Mouse (Mus musculus): ENCODE data around the gene Nxt2. TPM values are rescaled to one million over a fixed set of nuclear protein-coding genes. Genes with fewer than 3 reads are reported as not detected.

Gene Nxt2
- polyA plus RNA-seq, 1 experiment from 2014 or later = 13.9 TPM

GRCm38 (mm10) chrX:142250008-142250736, 23.6 kb downstream of the Nxt2 start:
- Histone ChIP-seq H3K9me3 (replicated peaks; ENCODE audit: control insufficient read depth, low read length) (no peaks in the 10 kb centered on the region), H3K27me3 (ENCODE audit: control insufficient read depth, insufficient read depth, low read length) (no peaks in the 10 kb centered on the region), H3K36me3 (replicated peaks; ENCODE audit: control insufficient read depth, insufficient read depth, low read depth, low read length) (no peaks in the 10 kb centered on the region), H3K4me1 (ENCODE audit: control insufficient read depth, insufficient read depth, low read length) (no peaks in the 10 kb centered on the region), H3K27ac (replicated peaks; ENCODE audit: low read depth, low read length) (no peak overlapping the region), H3K4me3 (ENCODE audit: low read depth, low read length) (no peak overlapping the region), H3K9ac (replicated peaks; ENCODE audit: low read length) (no peak overlapping the region), H3K4me2 (ENCODE audit: low read depth, low read length) (no peak overlapping the region)
- DNase-seq (ENCODE audit: low spot score) = no peak
- 85% methylated on average over 7 of the region's 7 CpGs for WGBS
- ATAC-seq (replicated peaks; ENCODE audit: insufficient number of reproducible peaks, low FRiP score, low TSS enrichment, low read depth) = no peak

GRCm38 (mm10) chrX:142276031-142276430, 49.5 kb downstream of the Nxt2 start:
- H3K36me3 ChIP-seq (replicated peaks; ENCODE audit: control insufficient read depth, insufficient read depth, low read depth, low read length) = no peaks in the 10 kb centered on the region
- no peaks in the 10 kb centered on the region for H3K9me3 ChIP-seq (replicated peaks; ENCODE audit: control insufficient read depth, low read length)
- H3K9ac ChIP-seq (replicated peaks; ENCODE audit: low read length) = no peak overlapping the region
- ATAC-seq (replicated peaks; ENCODE audit: insufficient number of reproducible peaks, low FRiP score, low TSS enrichment, low read depth) = no peak
- H3K4me2 ChIP-seq (ENCODE audit: low read depth, low read length) = no peak overlapping the region
- no peak for DNase-seq (ENCODE audit: low spot score)
- H3K27ac ChIP-seq (replicated peaks; ENCODE audit: low read depth, low read length) = no peak overlapping the region
- no peaks in the 10 kb centered on the region for H3K4me1 ChIP-seq (ENCODE audit: control insufficient read depth, insufficient read depth, low read length)
- no peak overlapping the region for H3K4me3 ChIP-seq (ENCODE audit: low read depth, low read length)
- WGBS = 82% methylated on average over 3 of the region's 3 CpGs
- H3K27me3 ChIP-seq (ENCODE audit: control insufficient read depth, insufficient read depth, low read length) = no peaks in the 10 kb centered on the region

- Histone ChIP-seq H3K9ac (replicated peaks; ENCODE audit: low read length) (no peak overlapping the region), H3K4me1 (ENCODE audit: control insufficient read depth, insufficient read depth, low read length) (no peaks in the 10 kb centered on the region), H3K4me3 (ENCODE audit: low read depth, low read length) (no peak overlapping the region), H3K27ac (replicated peaks; ENCODE audit: low read depth, low read length) (no peak overlapping the region), H3K4me2 (ENCODE audit: low read depth, low read length) (no peak overlapping the region), H3K9me3 (replicated peaks; ENCODE audit: control insufficient read depth, low read length) (no peaks in the 10 kb centered on the region), H3K27me3 (ENCODE audit: control insufficient read depth, insufficient read depth, low read length) (no peaks in the 10 kb centered on the region), H3K36me3 (replicated peaks; ENCODE audit: control insufficient read depth, insufficient read depth, low read depth, low read length) (no peaks in the 10 kb centered on the region)
- ATAC-seq (replicated peaks; ENCODE audit: insufficient number of reproducible peaks, low FRiP score, low TSS enrichment, low read depth) (no peak), DNase-seq (ENCODE audit: low spot score) (no peak)
- 51% methylated on average over 3 of the region's 3 CpGs for WGBS
Measured at GRCm38 (mm10) chrX:142276573-142276972, 50.0 kb downstream of the Nxt2 start.

- Histone ChIP-seq H3K4me1 (ENCODE audit: control insufficient read depth, insufficient read depth, low read length) (no peaks in the 10 kb centered on the region), H3K4me3 (ENCODE audit: low read depth, low read length) (no peak overlapping the region), H3K27me3 (ENCODE audit: control insufficient read depth, insufficient read depth, low read length) (no peaks in the 10 kb centered on the region), H3K9ac (replicated peaks; ENCODE audit: low read length) (no peak overlapping the region), H3K4me2 (ENCODE audit: low read depth, low read length) (no peak overlapping the region), H3K9me3 (replicated peaks; ENCODE audit: control insufficient read depth, low read length) (no peaks in the 10 kb centered on the region), H3K36me3 (replicated peaks; ENCODE audit: control insufficient read depth, insufficient read depth, low read depth, low read length) (no peaks in the 10 kb centered on the region), H3K27ac (replicated peaks; ENCODE audit: low read depth, low read length) (no peak overlapping the region)
- ATAC-seq (replicated peaks; ENCODE audit: insufficient number of reproducible peaks, low FRiP score, low TSS enrichment, low read depth) = no peak
- WGBS = 48% methylated on average over 5 of the region's 5 CpGs
- peak; percentile 15 for DNase-seq (ENCODE audit: low spot score)
Measured at GRCm38 (mm10) chrX:142285905-142286304, 59.3 kb downstream of the Nxt2 start.

Other genes starting within 250 kb of the Nxt2 start
- gene Gucy2f, start 29.8 kb upstream of the Nxt2 start, polyA plus RNA-seq (2014; fragmentation: Nextera tagmentation; extraction: Ambion mirVana) = 0.03 TPM in 2 replicates
- 20.0 and 20.5 TPM in 2 replicates for gene Kcne1l, start 79.5 kb downstream of the Nxt2 start, polyA plus RNA-seq (2014; fragmentation: Nextera tagmentation; extraction: Ambion mirVana)
- 16.9 and 19.7 TPM in 2 replicates for gene Acsl4, start 163.8 kb downstream of the Nxt2 start, polyA plus RNA-seq (2014; fragmentation: Nextera tagmentation; extraction: Ambion mirVana)

Measured in embryonic facial prominence, embryonic 11.5 days (tissue).